24 mouse cellular contexts compared by ENCODE assay signal in genomic region chr1:155062057-155062456, GRCm38 (mm10). TPM values are rescaled to one million over a fixed set of nuclear protein-coding genes. Genes with fewer than 3 reads are reported as not detected.
DNase-seq lines count a peak whose midpoint lies in the region; ATAC-seq and TF ChIP-seq lines count a peak whose summit lies in the region.
"Had no signal": no experiment of that assay in that cellular context is flagged by ENCODE, and none has a peak within 500 bp of the region (broad histone marks: within the 10 kb centered on the region; RNA-seq: fewer than 3 reads in every experiment).

No protein-coding gene starts in this region.

- H3K27ac ChIP-seq in hindbrain, embryonic 15.5 days (replicated peaks), result 0 out of 2 replicates have a peak overlapping the region, but pooled peaks have one; percentile 1
- no peak overlapping the region for H3K27ac ChIP-seq in hindbrain, embryonic 11.5 days (ENCODE audit: low read depth, low read length)
- no peak overlapping the region for H3K27ac ChIP-seq in CH12.LX (ENCODE audit: insufficient read depth, low read depth)
- H3K27ac ChIP-seq: embryonic facial prominence, embryonic 12.5 days; kidney, embryonic 15.5 days; limb, embryonic 13.5 days; lung, embryonic 15.5 days had no signal

- H3K4me1 ChIP-seq in hindbrain, embryonic 15.5 days (replicated peaks), result peaks cover 33% of the 10 kb centered on the region
- H3K4me1 ChIP-seq in hindbrain, embryonic 11.5 days (replicated peaks; ENCODE audit: control insufficient read depth, insufficient read depth, low read length), result no peaks in the 10 kb centered on the region
- H3K4me1 ChIP-seq in CH12.LX (ENCODE audit: control insufficient read depth in 1 of 2, insufficient read depth in 2 of 2), result peaks cover 45 to 94% of the 10 kb centered on the region in 2 experiments

- TF ChIP-seq RAD21 in CH12.LX (IDR thresholded peaks at IDR 0.05; ENCODE audit: low read depth, low read length), result no peak; the same call in 1 of the 2 replicates

- no peaks in the 10 kb centered on the region for H3K36me3 ChIP-seq in hindbrain, embryonic 15.5 days
- H3K36me3 ChIP-seq in hindbrain, embryonic 11.5 days (ENCODE audit: control insufficient read depth, insufficient read depth, low read length), result no peaks in the 10 kb centered on the region
- H3K36me3 ChIP-seq in CH12.LX (replicated peaks in 1 of 2; ENCODE audit: control insufficient read depth in 1 of 2, insufficient read depth in 1 of 2, low read length in 1 of 2), result no peaks in the 10 kb centered on the region
- H3K36me3 ChIP-seq: embryonic facial prominence, embryonic 12.5 days; hindbrain, embryonic 12.5 days; kidney, embryonic 15.5 days; limb, embryonic 13.5 days; lung, embryonic 15.5 days had no signal

- H3K79me2 ChIP-seq in CH12.LX (replicated peaks; ENCODE audit: control insufficient read depth, extremely low read depth, insufficient read depth, poor library complexity, severe bottlenecking), result no peaks in the 10 kb centered on the region

- TF ChIP-seq POLR2A in CH12.LX (IDR thresholded peaks at IDR 0.05; ENCODE audit: low read depth, low read length), result no peak

- dilution Hi-C loops in CH12.LX (cut with MboI; ENCODE audit: extremely low pct_ligation_motif_present, extremely low pct_unique_long_range_greater_than_20kb, low sequenced_read_pairs), result no loop called here

- in situ Hi-C loops in CH12.LX (cut with MboI; ENCODE audit: low pct_ligation_motif_present, low pct_unique_long_range_greater_than_20kb, low sequenced_read_pairs), result no loop called here

- no peaks in the 10 kb centered on the region for H3K27me3 ChIP-seq in hindbrain, embryonic 15.5 days
- no peaks in the 10 kb centered on the region for H3K27me3 ChIP-seq in hindbrain, embryonic 11.5 days (ENCODE audit: control insufficient read depth, insufficient read depth, low read length)
- H3K27me3 ChIP-seq in CH12.LX (replicated peaks), result no peaks in the 10 kb centered on the region
- H3K27me3 ChIP-seq: hindbrain, embryonic 12.5 days; lung, embryonic 15.5 days had no signal

- no peak overlapping the region for H3K9ac ChIP-seq in hindbrain, embryonic 15.5 days
- H3K9ac ChIP-seq in hindbrain, embryonic 11.5 days (ENCODE audit: low read depth, low read length), result no peak overlapping the region
- H3K9ac ChIP-seq in CH12.LX (ENCODE audit: insufficient read depth, low read depth), result no peak overlapping the region
- H3K9ac ChIP-seq: embryonic facial prominence, embryonic 12.5 days; hindbrain, embryonic 12.5 days; kidney, embryonic 15.5 days; limb, embryonic 13.5 days; lung, embryonic 15.5 days had no signal

- no peaks in the 10 kb centered on the region for H3K9me3 ChIP-seq in hindbrain, embryonic 15.5 days
- no peaks in the 10 kb centered on the region for H3K9me3 ChIP-seq in hindbrain, embryonic 11.5 days (ENCODE audit: control insufficient read depth, low read length)
- H3K9me3 ChIP-seq in CH12.LX (replicated peaks; ENCODE audit: low read length), result no peaks in the 10 kb centered on the region
- H3K9me3 ChIP-seq: embryonic facial prominence, embryonic 12.5 days; hindbrain, embryonic 12.5 days; kidney, embryonic 15.5 days; limb, embryonic 13.5 days; lung, embryonic 15.5 days had no signal

- DNase-seq in hindbrain, embryonic 11.5 days (ENCODE audit: low spot score), result no peak
- DNase-seq in A20 (ENCODE audit: low read depth, low spot score) (peak; percentile 74), CH12.LX (ENCODE audit: extremely low read depth) (no peak)
- DNase-seq in adrenal gland, adult 2 months, result no peak
- no peak for DNase-seq in cerebellum, postnatal 4 days (ENCODE audit: low spot score in 2 of 2)
- DNase-seq in frontal cortex, postnatal 14 days (ENCODE audit: low spot score in 2 of 2), result no peak
- DNase-seq: adrenal gland, postnatal 25 days; cerebellum, adult 2 months; embryo, embryonic 11 days; gastrocnemius, postnatal 25 days; heart, adult 18-20 months; heart, postnatal 14 days; kidney, adult 18-20 months; kidney, postnatal 25 days; lung, postnatal 4 days; midbrain, embryonic 14.5 days had no signal

- no peak overlapping the region for H3K4me3 ChIP-seq in hindbrain, embryonic 15.5 days
- no peak overlapping the region for H3K4me3 ChIP-seq in hindbrain, embryonic 11.5 days (ENCODE audit: low read depth, low read length)
- no peak overlapping the region for H3K4me3 ChIP-seq in CH12.LX (replicated peaks in 1 of 3; ENCODE audit: low read depth in 2 of 3, low read length in 2 of 3, poor library complexity in 1 of 3)
- H3K4me3 ChIP-seq: embryonic facial prominence, embryonic 12.5 days; hindbrain, embryonic 12.5 days; kidney, embryonic 15.5 days; limb, embryonic 13.5 days; lung, embryonic 15.5 days had no signal

- no peak for TF ChIP-seq CTCF in CH12.LX (conservative IDR thresholded peaks at IDR 0.05 in 1 of 2, IDR thresholded peaks at IDR 0.05 in 1 of 2; ENCODE audit: low read depth in 2 of 2, low read length in 2 of 2)

- peak; percentile 83 for TF ChIP-seq EP300 in CH12.LX (IDR thresholded peaks at IDR 0.05; ENCODE audit: low read length)

- ATAC-seq in hindbrain, embryonic 15.5 days (ENCODE audit: low FRiP score, low read depth), result no peak
- ATAC-seq in hindbrain, embryonic 11.5 days (ENCODE audit: low FRiP score), result no peak
- ATAC-seq in megakaryocyte, adult 5-6 weeks (ENCODE audit: poor library complexity, severe bottlenecking), result peak; percentile 53

- H3K4me2 ChIP-seq in hindbrain, embryonic 15.5 days, result no peak overlapping the region
- H3K4me2 ChIP-seq in hindbrain, embryonic 11.5 days (replicated peaks; ENCODE audit: low read depth, low read length), result no peak overlapping the region
- no peak overlapping the region for H3K4me2 ChIP-seq in CH12.LX (ENCODE audit: insufficient read depth, low read depth, poor library complexity, severe bottlenecking)
- H3K4me2 ChIP-seq: embryonic facial prominence, embryonic 12.5 days; hindbrain, embryonic 12.5 days; kidney, embryonic 15.5 days; limb, embryonic 13.5 days; liver, embryonic 11.5 days; lung, embryonic 15.5 days had no signal

- WGBS in hindbrain, embryonic 15.5 days, result 91% methylated on average over 7 of the region's 7 CpGs
- WGBS in hindbrain, embryonic 11.5 days, result 93% methylated on average over 7 of the region's 7 CpGs

TF ChIP-seq in CH12.LX, 34 proteins besides CTCF, POLR2A, EP300 and RAD21:
- peak; percentile 38; the same call in 1 of the 2 replicates for TF ChIP-seq BHLHE40 (IDR thresholded peaks at IDR 0.05; ENCODE audit: low read depth, low read length)
- TF ChIP-seq USF1 (IDR thresholded peaks at IDR 0.05; ENCODE audit: low read depth, low read length), result no peak
- TF ChIP-seq CHD1 (IDR thresholded peaks at IDR 0.05; ENCODE audit: low read depth, low read length), result no peak
- peak; percentile 48; the same call in 1 of the 2 replicates for TF ChIP-seq ELF1 (IDR thresholded peaks at IDR 0.05; ENCODE audit: low read depth, low read length)
- TF ChIP-seq NRF1 (IDR thresholded peaks at IDR 0.05; ENCODE audit: low read depth, low read length), result peak; percentile 73
- TF ChIP-seq SIN3A (IDR thresholded peaks at IDR 0.05; ENCODE audit: low read length), result peak; percentile 51; the same call in 1 of the 2 replicates
- peak; percentile 62 for TF ChIP-seq ETS1 (conservative IDR thresholded peaks at IDR 0.05; ENCODE audit: low read depth, low read length)
- no peak for TF ChIP-seq ZC3H11A (IDR thresholded peaks at IDR 0.05; ENCODE audit: low read depth, low read length)
- peak; percentile 49; the same call in 1 of the 2 replicates for TF ChIP-seq TCF12 (IDR thresholded peaks at IDR 0.05; ENCODE audit: low read depth, low read length)
- TF ChIP-seq IRF4 (IDR thresholded peaks at IDR 0.05; ENCODE audit: low read depth, low read length), result peak; percentile 88
- 0 out of 2 replicates have a peak, but pooled peaks have one; percentile 19 for TF ChIP-seq TBP (conservative IDR thresholded peaks at IDR 0.05; ENCODE audit: low read depth, low read length)
- peak; percentile 64; the same call in 1 of the 2 replicates for TF ChIP-seq MEF2A (IDR thresholded peaks at IDR 0.05; ENCODE audit: borderline replicate concordance, low read depth, low read length)
TF ChIP-seq in CH12.LX: peak in this region for 9.

RNA-seq across cellular contexts. Expression of gene Ier5, which starts 37.4 kb away (rescaled TPM):
- polyA plus RNA-seq in hindbrain, embryonic 15.5 days (2015; fragmentation: Nextera tagmentation; extraction: Ambion mirVana), result 7.8 and 9.7 TPM in 2 replicates
- polyA plus RNA-seq in hindbrain, embryonic 11.5 days (2014; fragmentation: Nextera tagmentation; extraction: Ambion mirVana), result 12.7 and 17.1 TPM in 2 replicates
- total RNA-seq in CH12.LX (2012; rRNA removed), result 53.0 and 59.3 TPM in 2 replicates
- 47.7 and 54.2 TPM in 2 replicates for total RNA-seq in CH12.LX (2014; rRNA removed)
- 58.8 and 59.7 TPM in 2 replicates for polyA plus RNA-seq in CH12.LX (2012; ENCODE audit: insufficient read length, low read depth)
- 58.4 and 62.3 TPM in 2 replicates for total RNA-seq in megakaryocyte, adult 5-6 weeks (2015)
- 35.4 and 38.3 TPM in 2 replicates for total RNA-seq in megakaryocyte, adult 5-6 weeks (2017)
- 10 to 100 TPM in 1 of 2 experiments, 1 to 10 TPM in 1; 6.3 to 10.7 TPM for total RNA-seq in adrenal gland, adult 2 months (2021)
- polyA plus RNA-seq in adrenal gland, adult 2 months (2012; rRNA removed), result 13.9 and 21.4 TPM in 2 replicates
